Mouse (Mus musculus) cerebellum, adult 2 months (tissue): Measurements from ENCODE around the gene Plxna1.

ENCODE experiments used
- CTCF ChIP-seq: fragments of 200-500 bp; IDR thresholded peaks from 2 replicates; pipeline ENCODE4 v1.5.1; 2011; ENCODE audit warnings: low read depth, mild to moderate bottlenecking, control low read depth, low read length, moderate library complexity, borderline replicate concordance; ENCODE audit not compliant: insufficient read depth
- POLR2A ChIP-seq: fragments of 200-500 bp; IDR thresholded peaks from 2 replicates; pipeline ENCODE4 v1.6.1; 2011; ENCODE audit warnings: low read length, control low read depth, borderline replicate concordance; ENCODE audit not compliant: insufficient read depth

DNA sequence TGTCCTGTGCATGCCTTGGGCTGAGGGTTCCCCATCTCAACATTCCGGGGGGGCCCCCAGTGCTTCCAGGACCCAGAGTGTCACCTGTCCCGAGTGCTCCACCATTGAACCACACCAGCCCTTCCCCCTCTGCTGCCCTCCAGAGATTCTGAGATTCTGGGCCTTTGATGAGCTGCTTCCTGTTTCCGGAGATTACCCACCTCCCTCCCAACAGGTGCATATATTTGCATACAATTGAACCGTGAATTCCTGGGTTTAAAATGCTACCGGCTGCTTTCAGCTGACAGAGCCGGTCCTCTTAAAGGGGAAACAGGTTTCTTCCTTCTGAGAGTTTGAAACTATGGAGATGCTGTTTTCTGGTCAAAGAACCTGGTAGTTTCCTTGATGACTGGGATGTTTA lies 74.3 kb downstream of the Plxna1 start:
- TF ChIP-seq CTCF (no peak), POLR2A (no peak)
